Comparison of ENCODE assay signal across 30 mouse cellular contexts in genomic region chr8:94803551-94803950, GRCm38 (mm10). TPM values are rescaled to one million over a fixed set of nuclear protein-coding genes. Genes with fewer than 3 reads are reported as not detected.
DNase-seq lines count a peak whose midpoint lies in the region.
"Had no signal": no experiment of that assay in that cellular context is flagged by ENCODE, and none has a peak within 500 bp of the region (broad histone marks: within the 10 kb centered on the region; RNA-seq: fewer than 3 reads in every experiment).

No protein-coding gene starts in this region.

- intact Hi-C loops in left cerebral cortex, postnatal 36 days (cut with DNase I), result no loop called here

- no peaks in the 10 kb centered on the region for H3K9me3 ChIP-seq in hindbrain, embryonic 10.5 days
- H3K9me3 ChIP-seq: embryonic facial prominence, embryonic 13.5 days; hindbrain, embryonic 12.5 days; kidney, embryonic 15.5 days; limb, embryonic 15.5 days; midbrain, embryonic 12.5 days; neural tube, embryonic 15.5 days had no signal

- no peak overlapping the region for H3K27ac ChIP-seq in hindbrain, embryonic 10.5 days
- H3K27ac ChIP-seq: embryonic facial prominence, embryonic 13.5 days; hindbrain, embryonic 12.5 days; kidney, embryonic 15.5 days; limb, embryonic 15.5 days; liver, embryonic 14.5 days; midbrain, embryonic 12.5 days; neural tube, embryonic 15.5 days had no signal

- H3K4me3 ChIP-seq in hindbrain, embryonic 10.5 days, result no peak overlapping the region
- H3K4me3 ChIP-seq: embryonic facial prominence, embryonic 13.5 days; hindbrain, embryonic 12.5 days; kidney, embryonic 15.5 days; limb, embryonic 15.5 days; midbrain, embryonic 12.5 days; neural tube, embryonic 15.5 days had no signal

- H3K27me3 ChIP-seq in hindbrain, embryonic 10.5 days (ENCODE audit: insufficient read depth, poor library complexity, severe bottlenecking), result peaks cover 3% of the 10 kb centered on the region; the same call in 1 of the 2 replicates
- H3K27me3 ChIP-seq: embryonic facial prominence, embryonic 13.5 days; kidney, embryonic 15.5 days; limb, embryonic 15.5 days; midbrain, embryonic 12.5 days; neural tube, embryonic 15.5 days; Patski had no signal

- WGBS in hindbrain, embryonic 10.5 days, result 75% methylated on average over 6 of the region's 6 CpGs

- H3K4me1 ChIP-seq in hindbrain, embryonic 10.5 days (replicated peaks), result peaks cover 21% of the 10 kb centered on the region
- H3K4me1 ChIP-seq: embryonic facial prominence, embryonic 13.5 days; neural tube, embryonic 15.5 days had no signal

- no peaks in the 10 kb centered on the region for H3K36me3 ChIP-seq in hindbrain, embryonic 10.5 days
- H3K36me3 ChIP-seq: embryonic facial prominence, embryonic 13.5 days; hindbrain, embryonic 12.5 days; kidney, embryonic 15.5 days; limb, embryonic 15.5 days; midbrain, embryonic 12.5 days; neural tube, embryonic 15.5 days had no signal

- peak; percentile 36 for DNase-seq in adrenal gland, postnatal 10 days
- DNase-seq in adrenal gland, postnatal 4 days (ENCODE audit: low spot score in 2 of 2), result no peak
- peak; percentile 67 to 77 for DNase-seq in left cerebral cortex, adult 18-20 months (ENCODE audit: low spot score in 2 of 2)
- DNase-seq in left cerebral cortex, postnatal 36 days (ENCODE audit: low spot score in 2 of 2), result no peak
- DNase-seq in CD4-positive helper T cell, adult 2 months (ENCODE audit: low read depth, low spot score), result peak; percentile 42
- peak; percentile 60 to 62 for DNase-seq in adrenal gland, postnatal 36 days
- DNase-seq in thymus, postnatal 25 days, result no peak
- no peak for DNase-seq in hindbrain, embryonic 10.5 days (ENCODE audit: low spot score)
- DNase-seq: cerebellum, adult 8-10 months; cerebellum, postnatal 36 days; embryo, embryonic 11 days; heart, postnatal 14 days; kidney, adult 11 months; kidney, postnatal 36 days; layer of hippocampus, postnatal 36 days; left cerebral cortex, postnatal 4 days; lung, embryonic 14.5 days; right cerebral cortex, postnatal 25 days; spleen, adult 18-20 months; thymus, postnatal 14 days had no signal

RNA-seq across cellular contexts. Expression of gene Ccl17, which starts 6.7 kb away (rescaled TPM):
- total RNA-seq in adrenal gland, postnatal 10 days (2021), result under 1 TPM in 1 of 2 experiments, not detected in 1; 0.96 TPM
- total RNA-seq in adrenal gland, postnatal 4 days (2021), result under 1 TPM; 0.87 to 0.90 TPM
- 1 to 10 TPM; 8.3 to 9.2 TPM for total RNA-seq in left cerebral cortex, adult 18-20 months (2021)
- total RNA-seq in left cerebral cortex, postnatal 36 days (2021), result 10 to 100 TPM; 10.7 to 12.0 TPM
- total RNA-seq in adrenal gland, postnatal 36 days (2021), result 1 to 10 TPM; 1.0 to 1.4 TPM
- polyA plus RNA-seq in hindbrain, embryonic 10.5 days (2016; fragmentation: Nextera tagmentation; extraction: Ambion mirVana), result not detected in 2 replicates
- total RNA-seq: gastrocnemius, postnatal 36 days; heart, postnatal 14 days had no signal
- polyA plus RNA-seq: brain, embryonic 14.5 days; embryonic facial prominence, embryonic 13.5 days; hindbrain, embryonic 12.5 days; kidney, embryonic 15.5 days; limb, embryonic 15.5 days; lung, embryonic 14.5 days; midbrain, embryonic 12.5 days had no signal

RNA-seq across cellular contexts. Expression of gene Cx3cl1, which starts 31.7 kb away (rescaled TPM):
- 10 to 100 TPM; 10.4 to 13.3 TPM for total RNA-seq in adrenal gland, postnatal 10 days (2021)
- 10 to 100 TPM; 18.8 to 21.1 TPM for total RNA-seq in adrenal gland, postnatal 4 days (2021)
- total RNA-seq in left cerebral cortex, adult 18-20 months (2021), result 100 to 1,000 TPM; 569 to 570 TPM
- 100 to 1,000 TPM; 622 to 723 TPM for total RNA-seq in left cerebral cortex, postnatal 36 days (2021)
- 10 to 100 TPM; 26.2 to 35.5 TPM for total RNA-seq in adrenal gland, postnatal 36 days (2021)
- polyA plus RNA-seq in hindbrain, embryonic 10.5 days (2016; fragmentation: Nextera tagmentation; extraction: Ambion mirVana), result 12.2 and 13.3 TPM in 2 replicates

RNA-seq across cellular contexts. Expression of gene Coq9, which starts 34.6 kb away (rescaled TPM):
- total RNA-seq in adrenal gland, postnatal 10 days (2021), result 100 to 1,000 TPM; 270 to 345 TPM
- 100 to 1,000 TPM; 128 to 144 TPM for total RNA-seq in adrenal gland, postnatal 4 days (2021)
- 10 to 100 TPM; 76.6 to 90.5 TPM for total RNA-seq in left cerebral cortex, adult 18-20 months (2021)
- 10 to 100 TPM; 89.3 to 92.6 TPM for total RNA-seq in left cerebral cortex, postnatal 36 days (2021)
- 100 to 1,000 TPM; 152 to 219 TPM for total RNA-seq in adrenal gland, postnatal 36 days (2021)
- 52.2 and 52.3 TPM in 2 replicates for polyA plus RNA-seq in hindbrain, embryonic 10.5 days (2016; fragmentation: Nextera tagmentation; extraction: Ambion mirVana)

RNA-seq across cellular contexts. Expression of gene Ciapin1, which starts 34.6 kb away (rescaled TPM):
- 100 to 1,000 TPM; 101 to 127 TPM for total RNA-seq in adrenal gland, postnatal 10 days (2021)
- 10 to 100 TPM; 84.1 to 89.3 TPM for total RNA-seq in adrenal gland, postnatal 4 days (2021)
- 10 to 100 TPM; 72.3 to 75.6 TPM for total RNA-seq in left cerebral cortex, adult 18-20 months (2021)
- total RNA-seq in left cerebral cortex, postnatal 36 days (2021), result 10 to 100 TPM; 67.6 to 73.5 TPM
- 100 to 1,000 TPM in 1 of 2 experiments, 10 to 100 TPM in 1; 70.2 to 106 TPM for total RNA-seq in adrenal gland, postnatal 36 days (2021)
- 181 and 194 TPM in 2 replicates for polyA plus RNA-seq in hindbrain, embryonic 10.5 days (2016; fragmentation: Nextera tagmentation; extraction: Ambion mirVana)

RNA-seq across cellular contexts. Expression of gene Polr2c, which starts 53.7 kb away (rescaled TPM):
- total RNA-seq in adrenal gland, postnatal 10 days (2021), result 10 to 100 TPM; 56.7 to 64.3 TPM
- 10 to 100 TPM; 61.4 to 65.6 TPM for total RNA-seq in adrenal gland, postnatal 4 days (2021)
- 10 to 100 TPM; 74.5 to 75.7 TPM for total RNA-seq in left cerebral cortex, adult 18-20 months (2021)
- total RNA-seq in left cerebral cortex, postnatal 36 days (2021), result 10 to 100 TPM; 67.1 to 72.7 TPM
- total RNA-seq in adrenal gland, postnatal 36 days (2021), result 10 to 100 TPM; 65.7 to 70.6 TPM
- 154 and 169 TPM in 2 replicates for polyA plus RNA-seq in hindbrain, embryonic 10.5 days (2016; fragmentation: Nextera tagmentation; extraction: Ambion mirVana)

Comparison
In these comparisons a context has a peak if more than half of its experiments do, and no peak if none do; other contexts are left out.
1. DNase-seq: peak in adrenal gland, postnatal 10 days (single experiment), left cerebral cortex, adult 18-20 months (2 of 2), CD4-positive helper T cell, adult 2 months (single experiment) and adrenal gland, postnatal 36 days (2 of 2); none in adrenal gland, postnatal 4 days (0 of 2), left cerebral cortex, postnatal 36 days (0 of 2), thymus, postnatal 25 days (single experiment) and hindbrain, embryonic 10.5 days (single experiment).
2. RNA of gene Cx3cl1, which starts 31.7 kb away (total RNA-seq): 622 to 723 TPM in left cerebral cortex, postnatal 36 days and 569 to 570 TPM in left cerebral cortex, adult 18-20 months; 26.2 to 35.5 TPM in adrenal gland, postnatal 36 days, 18.8 to 21.1 TPM in adrenal gland, postnatal 4 days and 10.4 to 13.3 TPM in adrenal gland, postnatal 10 days; every median in the first group is over 10 times any median in the second.